Mouse (Mus musculus) embryonic fibroblast, embryonic 13.5 days (primary cell): ENCODE measurements at regions not wholly inside any gene's neighbourhood (a gene's known extent, or its start where the extent isn't known, plus 50 kb on each side); places are given as distances from the start of the nearest gene placed in this dataset.

ENCODE experiments used
- CTCF ChIP-seq: IDR thresholded peaks from 2 replicates; pipeline ENCODE4 v1.5.1; 2011; ENCODE audit warnings: mild to moderate bottlenecking, control low read depth, low read length, moderate library complexity, borderline replicate concordance; ENCODE audit not compliant: insufficient read depth
- POLR2A ChIP-seq: IDR thresholded peaks from 2 replicates; pipeline ENCODE4 v1.6.1; 2011; ENCODE audit warnings: low read depth, mild to moderate bottlenecking, control low read depth, low read length, moderate library complexity

- TF ChIP-seq POLR2A = no peak
- TF ChIP-seq CTCF = no peak
Measured at GRCm38 (mm10) chr17:79481112-79481738, 126.3 kb upstream of the Cdc42ep3 start.
